13 mouse cellular contexts compared by ENCODE assay signal in the genomic region with DNA sequence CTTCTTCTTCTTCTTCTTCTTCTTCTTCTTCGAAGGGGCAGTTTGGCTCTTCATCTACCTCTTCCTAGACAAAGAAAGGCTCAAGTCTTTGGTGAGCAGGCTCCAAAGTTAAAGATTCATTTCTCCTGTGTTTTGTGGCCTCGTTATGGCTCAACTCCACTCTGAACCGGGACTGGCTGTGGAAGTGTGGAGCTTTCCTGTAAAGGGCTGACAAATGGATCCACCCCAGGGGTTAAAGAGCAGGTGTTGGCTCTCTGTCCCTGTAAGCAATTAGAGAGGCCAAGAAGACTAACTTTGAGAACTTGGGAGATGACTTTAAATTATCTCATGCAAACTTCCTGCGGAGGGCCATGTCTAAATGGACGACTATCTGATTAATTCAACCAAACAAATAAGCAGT. TPM values are rescaled to one million over a fixed set of nuclear protein-coding genes. Genes with fewer than 3 reads are reported as not detected.
"Had no signal": no experiment of that assay in that cellular context is flagged by ENCODE, and none has a peak within 500 bp of the region (broad histone marks: within the 10 kb centered on the region; RNA-seq: fewer than 3 reads in every experiment).

No protein-coding gene starts in this region.

- H3K9me3 ChIP-seq: limb, embryonic 12.5 days; neural tube, embryonic 12.5 days had no signal

- H3K4me3 ChIP-seq: myocyte had no signal

- H3K27ac ChIP-seq: liver, embryonic 14.5 days; neural tube, embryonic 12.5 days; stomach, postnatal 0 days had no signal

- H3K9ac ChIP-seq: limb, embryonic 12.5 days; liver, embryonic 14.5 days; neural tube, embryonic 12.5 days had no signal

- DNase-seq: kidney, adult 11 months; layer of hippocampus, adult 9-11 months; layer of hippocampus, postnatal 36 days; lung, adult 18-20 months; midbrain, embryonic 14.5 days; retina, postnatal 1 day; right cerebral cortex, postnatal 14 days had no signal

- H3K36me3 ChIP-seq: limb, embryonic 12.5 days; neural tube, embryonic 12.5 days had no signal

RNA-seq across cellular contexts. Expression of a gene that starts 4.0 kb away (rescaled TPM):
- total RNA-seq: megakaryocyte-erythroid progenitor cell, adult 5-6 weeks had no signal
